Mouse (Mus musculus) urinary bladder, postnatal 25 days (tissue): ENCODE data around the gene Tmem136.

Experiments used
- DNase-seq: peaks from one replicate; pipeline ENCODE4 v3.0.0; 2022; ENCODE audit warnings: low spot score

Tmem136 gene

DNA sequence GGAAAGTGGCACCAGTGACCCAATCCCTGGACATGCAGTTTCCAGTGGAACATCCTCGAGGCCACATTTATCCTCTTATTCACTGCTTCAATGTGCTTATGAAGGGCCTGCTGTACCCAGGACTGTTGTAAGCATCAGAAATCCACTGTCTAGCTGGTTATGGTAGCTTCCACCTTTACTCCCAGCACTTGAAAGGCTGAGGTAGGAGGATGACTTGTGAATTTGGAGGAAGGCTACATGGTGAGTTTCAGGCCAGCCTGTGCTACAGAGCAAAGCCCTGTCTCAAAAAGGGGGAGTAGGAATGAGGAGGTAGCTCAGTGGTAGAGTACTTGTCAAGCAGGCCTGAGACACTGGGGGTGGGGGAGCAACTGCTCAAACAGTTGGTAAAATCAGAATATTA is 8.3 kb downstream of the Tmem136 start:
- DNase-seq: no peak

DNA sequence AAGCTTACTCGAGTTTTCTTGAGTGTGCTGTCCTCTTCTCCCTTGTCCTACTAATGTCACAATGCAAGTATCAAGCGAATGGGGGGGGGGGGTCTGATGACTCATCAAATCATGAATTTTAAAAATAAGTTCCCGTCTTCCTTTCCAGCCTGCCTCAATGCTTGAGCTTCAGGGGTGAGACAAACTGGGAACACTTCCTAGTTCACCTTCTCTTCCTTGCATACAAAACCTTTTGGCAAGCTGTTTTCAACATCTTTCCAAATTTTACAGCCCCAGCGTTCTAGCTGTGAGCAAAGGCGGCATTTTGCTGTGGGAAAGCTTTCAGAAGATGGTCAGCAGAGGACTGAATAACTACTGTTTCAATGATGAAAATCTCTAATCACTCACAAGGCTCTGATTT is 8.8 kb downstream of the Tmem136 start:
- DNase-seq: no peak

DNA sequence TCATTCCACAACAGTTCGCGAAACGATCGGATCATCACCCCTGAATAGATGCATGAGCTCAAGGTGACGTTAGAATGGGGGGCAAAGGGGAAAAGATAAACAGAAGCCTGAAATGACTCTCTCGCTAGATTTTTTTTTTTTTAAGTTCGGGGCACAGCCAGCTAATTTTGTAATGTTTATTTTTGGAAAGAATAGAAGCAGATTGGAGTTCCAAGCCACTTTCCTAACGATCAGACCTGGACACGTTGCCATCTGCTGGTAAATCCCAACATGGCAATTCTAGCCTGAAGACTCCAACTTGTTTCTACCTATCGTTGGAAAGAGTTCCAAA is 9.2 kb downstream of the Tmem136 start, which contains the start of gene Arhgef12:
Arhgef12 (minus strand) TSS at position 53 of the 331 bp plus-strand sequence.
- no peak for DNase-seq

DNA sequence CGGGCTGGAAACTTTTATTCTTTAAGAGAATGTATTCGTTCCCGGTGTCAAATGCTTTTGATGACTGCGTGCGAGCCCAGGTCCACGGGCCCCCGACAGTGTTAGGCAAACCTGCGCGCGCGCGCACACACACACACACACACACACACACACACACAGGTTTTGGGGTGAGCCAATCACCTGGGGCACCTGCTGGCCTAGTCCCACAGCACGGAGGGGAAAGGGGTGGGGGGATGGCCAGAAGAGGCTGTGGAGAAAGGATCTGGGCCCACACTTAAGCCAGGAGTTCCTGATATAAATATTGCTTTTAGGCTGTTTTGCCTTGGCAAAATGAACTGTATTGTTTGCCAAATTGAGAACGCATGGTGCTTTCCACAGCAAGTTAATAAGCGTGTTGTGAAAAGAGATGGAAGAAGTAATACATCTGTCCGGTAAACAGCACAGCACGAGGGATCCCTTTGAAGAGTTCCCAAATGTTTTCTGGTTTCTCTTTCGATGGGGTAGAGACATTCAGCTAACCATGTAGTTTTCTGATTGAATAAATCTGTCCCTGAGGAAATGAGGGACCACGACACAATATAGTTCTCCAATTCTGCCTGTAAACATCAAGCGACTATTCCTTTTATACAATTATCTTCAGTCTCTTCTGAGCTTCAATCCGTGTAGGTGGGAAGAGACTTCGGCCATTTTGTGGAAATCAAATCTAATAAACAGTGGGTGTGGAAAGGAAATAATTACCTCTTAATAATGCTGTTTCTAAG is 9.8 kb downstream of the Tmem136 start:
- peak; percentile 38 for DNase-seq

DNA sequence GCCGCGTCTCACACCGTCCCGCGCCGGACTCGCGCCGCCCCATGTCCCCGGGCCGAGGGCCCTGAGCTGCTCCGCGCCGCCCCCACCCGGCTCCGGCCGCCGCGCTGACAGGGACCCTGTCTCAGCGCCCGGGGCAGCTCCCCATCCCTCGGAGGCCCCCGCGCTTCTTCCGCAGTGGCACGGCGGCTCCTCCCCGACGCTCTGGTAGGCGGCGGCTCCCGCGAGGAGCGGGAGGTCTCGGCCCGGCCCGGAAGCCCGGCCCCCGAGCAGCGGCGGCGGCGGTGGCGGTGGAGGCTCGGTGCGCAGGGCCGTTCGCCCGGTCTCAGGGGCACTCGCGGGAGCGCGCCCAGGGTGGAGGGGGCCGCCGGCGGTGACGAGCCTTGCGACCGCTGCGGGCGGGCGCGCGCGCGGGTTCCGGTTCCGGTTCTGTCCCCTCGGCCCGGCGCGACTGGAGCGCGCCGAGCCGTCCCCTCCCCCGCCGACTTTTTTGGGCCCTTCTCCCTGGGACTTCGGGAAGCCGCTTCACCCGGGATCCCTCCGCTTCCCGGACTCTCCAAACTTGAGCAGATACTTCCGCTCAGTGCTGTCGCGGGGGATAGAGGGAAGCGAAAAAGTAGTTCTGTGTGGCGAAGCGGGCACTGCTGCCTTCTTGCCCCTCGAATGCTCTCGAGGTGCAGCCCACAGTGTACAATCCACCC is 10.6 kb downstream of the Tmem136 start:
- peak; percentile 90 for DNase-seq

DNA sequence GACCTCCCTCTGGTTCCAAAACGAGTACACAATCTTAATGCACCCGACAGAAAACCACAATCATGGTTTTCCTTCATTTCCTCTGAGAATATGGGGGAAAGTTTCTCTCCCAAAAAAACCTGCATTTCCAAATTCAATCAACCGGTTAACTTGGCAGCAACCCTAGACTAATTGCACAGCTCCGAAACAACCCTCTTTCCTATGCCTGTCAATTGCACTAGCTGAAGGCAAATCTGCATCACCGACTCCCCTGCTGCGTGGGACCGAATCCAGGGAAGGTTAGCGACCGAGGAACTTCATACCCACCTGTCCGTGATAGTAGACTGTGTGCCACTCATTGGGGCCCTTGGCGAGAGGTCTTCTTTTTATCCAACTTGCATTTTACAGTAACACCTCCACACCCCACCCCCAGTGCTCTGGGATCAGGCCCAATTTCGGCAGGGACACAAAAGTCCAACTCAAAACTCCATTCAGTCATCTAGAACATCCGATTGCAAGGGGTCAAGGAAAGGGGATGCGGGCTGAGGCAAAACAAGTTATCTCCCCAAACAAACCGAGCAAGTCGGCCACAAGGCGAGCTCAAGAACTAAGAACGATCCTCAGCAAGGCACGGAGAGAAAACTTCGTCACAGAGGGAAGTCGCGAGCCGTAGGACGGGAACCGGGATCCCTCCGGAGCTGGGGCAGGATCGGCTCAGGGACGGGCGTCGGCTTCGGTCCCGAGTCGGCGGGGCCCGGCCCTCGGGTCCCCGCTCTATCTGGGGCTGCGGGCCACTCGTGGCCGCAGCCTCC is 11.3 kb downstream of the Tmem136 start:
- no peak for DNase-seq

DNA sequence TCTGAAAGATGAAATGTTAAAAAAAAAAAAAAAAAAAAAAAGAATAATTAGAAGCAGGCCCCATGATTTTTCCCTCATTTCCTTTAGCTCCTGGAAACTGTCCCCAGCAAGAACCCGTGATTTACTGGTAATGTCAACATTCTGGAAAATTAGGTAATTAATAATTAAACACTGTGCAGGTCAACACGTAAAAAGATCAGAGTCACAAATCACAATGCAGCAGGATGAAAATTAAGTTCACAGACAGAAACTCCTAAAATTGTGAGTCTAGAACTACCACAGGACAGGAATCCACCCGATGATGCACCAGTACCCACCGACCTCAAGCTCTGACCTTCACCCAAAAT is 11.9 kb downstream of the Tmem136 start:
- DNase-seq: no peak

DNA sequence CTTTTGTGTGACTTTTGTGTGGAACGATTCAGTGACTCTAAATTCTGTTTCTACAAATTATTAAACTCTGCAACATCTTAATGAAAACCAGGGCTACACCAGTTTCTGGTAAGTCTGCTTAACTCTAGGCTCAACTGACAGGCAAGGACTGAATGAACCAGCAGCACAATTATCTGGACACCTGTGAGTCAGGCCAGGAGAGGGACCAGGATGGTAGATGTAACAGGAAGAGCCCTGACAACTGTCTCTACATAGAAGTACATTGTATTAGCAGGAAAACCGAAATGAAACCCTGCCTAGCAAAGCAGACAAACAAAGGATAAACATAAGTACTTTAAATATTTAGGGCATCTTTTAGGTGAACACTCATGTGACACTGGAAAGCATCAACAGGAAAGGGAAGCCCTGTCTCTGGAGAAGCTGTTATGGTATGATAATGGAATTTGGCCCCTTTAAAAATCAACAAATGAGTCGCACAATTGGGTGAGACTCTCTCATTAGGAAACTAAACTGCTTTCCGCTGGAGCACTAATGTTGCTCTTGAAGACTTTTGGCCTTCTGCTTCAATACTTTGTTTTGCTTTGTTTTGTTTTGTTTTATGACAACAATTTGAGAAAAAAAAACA is 12.6 kb downstream of the Tmem136 start:
- DNase-seq: no peak

DNA sequence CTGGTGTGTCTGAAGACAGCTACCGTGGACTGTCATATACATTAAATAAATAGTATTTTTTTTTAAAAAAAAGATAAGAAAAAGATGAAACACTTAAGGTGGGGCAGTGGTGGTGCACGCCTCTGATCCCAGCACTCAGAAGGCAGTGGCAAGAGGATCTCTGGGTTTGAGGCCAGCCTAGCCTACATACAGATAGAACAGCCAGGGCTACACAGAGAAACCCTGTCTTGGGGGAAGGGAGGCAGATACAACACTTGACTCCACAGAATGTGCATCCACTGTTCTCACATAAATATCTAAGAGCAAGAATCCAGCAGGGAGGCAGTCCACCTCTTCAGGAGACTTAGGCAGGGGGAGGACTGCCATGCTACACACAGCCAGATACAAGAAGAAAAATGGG is 13.4 kb downstream of the Tmem136 start:
- DNase-seq: no peak

DNA sequence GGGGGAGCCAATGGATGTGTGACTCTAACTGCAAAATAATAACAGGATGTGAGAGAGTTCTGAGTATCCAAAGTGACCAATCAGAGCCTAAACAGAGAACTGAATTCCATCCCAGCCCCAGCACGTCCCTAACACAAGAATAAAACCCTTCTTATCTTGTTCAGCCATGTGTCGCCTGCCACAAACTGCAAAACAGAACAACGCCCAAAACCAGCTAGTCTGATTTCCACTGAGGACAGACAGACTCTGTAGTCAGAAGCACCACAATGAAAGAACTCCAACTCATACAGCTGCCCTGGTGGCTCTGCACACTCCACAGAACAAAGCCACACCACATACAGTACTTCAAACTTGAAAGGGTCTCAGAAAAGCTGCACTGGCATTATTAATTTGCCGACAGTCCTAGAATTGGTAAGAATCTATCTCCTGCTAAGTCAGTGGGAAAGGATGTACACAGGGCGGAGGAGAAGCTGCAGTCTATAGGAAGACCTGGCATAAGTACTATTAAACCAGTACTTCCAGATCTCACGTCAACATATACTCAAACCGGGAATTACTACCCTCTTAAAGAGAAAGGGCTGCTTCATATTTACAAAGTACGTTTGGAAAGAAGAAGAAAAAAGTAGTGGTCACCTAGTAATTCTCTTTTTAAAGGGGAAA is 14.3 kb downstream of the Tmem136 start:
- DNase-seq: no peak

DNA sequence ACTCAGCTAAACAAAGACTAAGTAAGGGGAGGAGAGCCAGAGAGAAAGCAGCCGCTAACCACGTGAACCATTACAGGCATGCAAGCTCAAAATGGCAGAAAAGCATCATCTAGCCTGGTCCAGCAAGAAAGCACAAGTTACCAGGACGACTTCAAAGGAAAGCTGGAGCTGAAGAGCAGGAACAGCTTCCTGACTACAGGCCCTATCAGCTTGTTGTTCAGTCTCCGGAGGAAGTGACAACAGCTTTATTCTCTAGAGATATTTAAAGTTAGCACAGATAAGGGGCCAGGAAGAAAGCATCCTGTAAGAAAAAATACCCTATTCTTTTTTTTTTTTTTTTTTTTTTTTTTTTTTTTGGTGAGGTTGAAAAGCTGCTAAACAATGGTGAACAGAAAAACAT is 17.4 kb downstream of the Tmem136 start:
- DNase-seq: no peak

DNA sequence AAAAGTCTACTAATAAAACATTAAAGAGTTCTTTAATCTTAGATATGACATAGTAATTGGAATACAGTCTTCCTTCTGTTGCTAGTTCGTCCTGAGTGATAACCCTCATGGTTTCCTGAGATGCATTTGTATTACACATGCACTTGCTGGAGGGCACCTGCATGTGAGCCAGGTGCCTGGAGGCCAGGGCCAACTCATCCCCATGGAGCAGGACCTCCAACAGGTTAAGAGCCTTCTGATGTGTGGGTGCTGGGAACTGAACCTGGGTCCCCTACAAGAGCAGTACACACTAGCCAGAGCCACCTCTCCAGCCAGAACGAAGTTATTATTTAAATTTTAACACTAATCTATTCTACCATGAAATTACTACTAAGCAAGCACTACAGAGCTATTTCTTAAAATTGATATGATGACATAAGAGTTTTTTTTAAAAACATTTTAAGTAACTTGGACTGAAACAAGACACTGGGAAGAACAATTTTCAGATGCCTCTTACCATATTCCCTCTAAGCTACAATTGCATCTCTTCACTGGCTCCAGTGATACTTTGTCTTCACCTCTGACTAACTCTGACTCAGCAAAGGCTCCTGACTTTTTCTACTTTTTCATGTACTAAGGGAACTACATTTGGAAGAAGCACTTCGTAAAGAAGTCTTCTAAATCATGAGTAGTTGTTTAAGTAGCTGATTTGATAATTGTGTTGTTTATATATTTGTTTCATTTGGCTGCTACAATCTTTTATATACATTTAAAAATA is 18.4 kb downstream of the Tmem136 start:
- DNase-seq: no peak

DNA sequence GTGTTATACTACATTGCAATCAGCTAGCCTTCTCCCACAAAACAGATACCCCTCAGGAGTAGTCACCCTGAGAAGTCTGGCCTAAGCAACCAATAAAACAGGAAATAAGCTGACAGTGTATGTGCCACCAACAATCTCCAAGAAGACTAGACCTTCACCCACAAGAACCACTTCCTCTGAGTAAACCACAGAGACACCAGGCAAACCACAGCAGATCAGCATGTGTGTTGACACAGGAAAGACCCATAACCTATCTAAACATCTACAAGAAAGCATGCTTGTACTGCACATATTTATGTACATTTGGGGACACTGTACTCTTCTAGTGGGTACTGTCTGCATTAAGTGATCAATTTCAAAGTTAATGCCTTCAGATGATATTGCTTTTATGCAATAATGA is 20.0 kb downstream of the Tmem136 start:
- DNase-seq: no peak

DNA sequence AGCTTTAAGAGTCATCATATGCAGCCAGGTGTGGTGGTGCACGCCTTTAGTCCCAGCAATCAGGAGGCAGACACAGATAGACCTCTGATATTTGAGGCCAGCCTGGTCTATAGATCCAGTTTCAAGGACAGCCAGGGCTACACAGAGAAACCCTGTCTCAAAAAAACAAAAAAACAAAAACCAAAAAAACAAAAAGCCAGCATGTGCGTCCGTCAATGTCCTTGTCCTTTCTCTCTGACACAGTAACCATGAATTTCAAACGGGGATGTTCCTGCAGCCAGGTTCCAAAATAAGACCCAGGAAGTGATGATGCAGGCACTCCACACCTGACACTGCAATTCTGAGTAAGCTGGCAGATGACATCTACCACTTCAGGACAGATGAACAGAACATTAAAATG is 21.5 kb downstream of the Tmem136 start:
- no peak for DNase-seq

DNA sequence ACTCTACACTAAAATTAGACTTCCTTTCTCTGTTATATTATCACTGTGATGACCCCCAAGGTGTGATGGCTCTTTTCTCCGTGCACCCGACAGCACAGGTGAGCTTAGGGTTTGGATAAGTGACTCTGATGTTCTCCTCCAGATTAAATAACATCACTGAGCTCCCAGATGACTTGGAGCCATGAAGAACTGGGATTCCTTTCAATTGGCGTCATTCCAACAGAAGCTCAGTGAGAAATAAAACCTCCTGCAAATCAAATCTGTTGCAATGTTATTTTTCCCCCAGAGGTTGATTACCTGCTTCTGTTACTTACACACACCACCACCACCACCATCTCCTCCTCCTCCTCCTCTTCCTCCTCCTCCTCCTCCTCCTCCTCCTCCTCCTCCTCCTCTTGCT is 22.6 kb downstream of the Tmem136 start:
- DNase-seq: no peak

DNA sequence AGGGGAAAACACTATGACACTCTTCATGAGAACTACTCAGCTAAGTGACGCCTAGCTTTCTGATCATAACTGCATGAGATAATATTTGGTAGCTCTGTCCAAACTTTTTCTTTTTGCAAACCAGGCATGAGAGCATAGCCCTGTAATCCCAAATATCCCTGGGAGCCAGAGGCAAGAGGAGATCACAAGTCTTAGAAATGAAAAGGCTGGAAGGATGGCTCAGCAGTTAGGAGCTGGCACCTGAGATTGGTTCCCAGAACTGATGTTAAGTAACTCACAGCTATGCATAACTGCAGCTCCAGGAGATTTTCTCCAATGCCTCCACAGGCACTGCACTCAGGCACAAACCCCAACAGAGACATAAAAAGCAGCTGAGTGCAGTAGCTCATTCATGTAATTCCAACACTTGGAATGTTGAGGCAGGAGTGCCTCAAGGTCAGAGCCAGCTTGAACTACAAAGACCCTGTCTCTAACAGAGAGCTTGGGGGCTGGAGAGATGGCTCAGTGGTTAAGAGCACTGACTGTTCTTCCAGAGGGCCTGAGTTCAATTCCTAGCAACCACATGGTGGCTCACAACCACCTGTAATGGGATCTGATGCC is 30.6 kb downstream of the Tmem136 start:
- DNase-seq: no peak

DNA sequence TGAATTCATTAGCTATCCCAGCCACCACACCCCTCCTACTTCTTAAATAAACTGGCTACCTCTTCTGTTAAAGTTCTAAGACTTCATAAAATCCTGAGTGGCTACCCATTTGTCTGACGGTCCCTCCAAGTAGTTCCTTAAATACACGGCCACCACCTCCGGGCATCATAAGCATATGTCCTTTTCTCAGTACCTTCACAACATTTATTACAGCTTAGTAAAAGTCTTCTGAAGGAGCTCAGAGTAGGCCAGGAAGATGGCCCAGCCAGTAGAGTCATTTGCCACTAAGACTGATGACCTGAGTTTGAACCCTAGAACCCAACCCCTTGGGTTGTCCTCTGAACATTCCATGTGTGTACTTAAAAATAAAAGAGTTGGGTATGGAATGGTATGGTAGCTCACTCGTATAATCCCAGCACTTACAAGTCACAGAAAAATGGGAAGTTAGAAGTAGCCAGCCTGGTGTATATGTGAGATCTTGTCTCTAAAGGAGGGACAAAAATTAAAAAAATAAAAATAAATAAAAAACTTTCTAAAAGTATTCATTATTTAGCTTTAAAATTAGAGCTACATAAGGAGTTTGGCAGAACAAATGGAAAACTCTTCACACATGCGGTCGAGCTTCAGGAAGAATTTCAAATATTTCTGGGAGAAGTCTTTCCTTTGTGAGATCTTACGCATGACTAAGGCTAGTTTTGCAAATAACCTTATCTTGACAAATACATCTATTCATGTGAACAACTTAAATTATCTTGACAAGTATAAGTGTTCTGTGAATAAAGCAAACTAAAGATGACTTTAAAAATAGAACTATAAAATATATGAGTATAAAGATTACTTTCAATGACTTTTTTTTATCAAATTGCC is 31.6 kb downstream of the Tmem136 start:
- no peak for DNase-seq

DNA sequence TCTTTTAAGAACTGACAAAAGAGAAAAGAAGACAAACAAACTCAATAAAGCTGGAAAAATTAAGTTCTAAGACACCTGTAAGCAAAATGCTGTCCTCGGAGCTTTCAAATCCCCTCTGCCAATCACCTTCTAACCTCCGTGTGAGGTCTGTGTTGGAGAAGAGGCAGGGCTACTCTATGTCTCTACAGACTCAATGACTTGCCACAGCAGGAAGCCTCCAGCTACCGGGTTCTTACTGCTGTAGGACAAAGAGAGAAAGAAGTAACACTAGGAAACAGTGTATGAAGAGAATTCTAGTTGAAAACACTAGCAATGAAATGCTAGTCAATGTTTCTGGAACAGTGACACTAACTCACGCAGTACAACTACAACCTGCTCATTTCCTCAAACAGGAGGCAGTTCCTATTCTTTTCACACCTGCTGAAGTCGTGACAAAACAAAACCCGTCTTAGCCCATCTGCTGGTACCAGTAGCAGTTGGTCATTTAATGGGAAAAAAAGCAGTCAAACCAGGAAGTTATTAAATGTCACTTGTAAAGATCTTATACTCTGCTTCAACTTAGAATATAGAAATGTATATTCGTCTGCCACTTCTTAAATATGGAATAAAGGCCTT is 32.8 kb downstream of the Tmem136 start:
- DNase-seq: no peak

DNA sequence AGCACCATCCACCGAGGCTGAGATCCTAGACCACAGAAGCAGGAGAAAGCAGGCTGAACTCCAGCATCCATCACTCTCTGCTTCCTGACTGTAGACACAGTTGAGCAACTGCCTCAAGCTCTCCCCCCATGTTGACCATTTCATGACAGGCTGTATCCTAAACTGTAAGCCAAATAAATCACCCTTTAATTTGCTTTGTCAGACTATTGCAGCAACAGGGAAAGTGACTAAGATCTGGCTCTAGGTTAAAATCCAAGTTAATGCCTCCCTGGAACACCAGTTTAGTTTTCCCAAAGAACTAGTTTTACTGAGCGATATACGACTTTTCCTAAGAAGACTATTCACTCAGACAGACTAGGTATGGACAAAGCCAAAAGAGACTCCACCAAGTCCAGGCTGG is 37.7 kb downstream of the Tmem136 start:
- DNase-seq: no peak

DNA sequence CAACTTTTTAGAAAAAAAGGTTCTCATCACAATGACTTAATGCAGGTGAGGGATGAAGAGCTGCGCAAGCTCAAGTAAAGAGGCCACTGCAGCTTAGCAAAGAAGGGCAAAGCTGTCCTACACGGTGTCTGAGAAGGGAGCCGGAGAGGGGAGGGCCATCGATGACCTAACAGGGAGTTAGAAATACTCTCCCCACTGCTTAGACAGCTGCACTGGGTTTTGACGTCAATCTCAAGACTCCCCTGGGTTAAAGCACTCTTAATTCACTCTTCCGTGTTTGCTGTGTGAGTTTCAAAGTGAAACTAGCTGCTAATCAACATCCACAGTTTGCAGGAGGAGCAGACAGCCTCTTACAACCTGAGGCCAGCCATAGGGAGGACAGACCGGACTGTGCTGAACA is 40.2 kb downstream of the Tmem136 start:
- no peak for DNase-seq
